8 mouse cellular contexts compared by ENCODE assay signal in genomic region chr1:176712436-176712835, GRCm38 (mm10).
DNase-seq lines count a peak whose midpoint lies in the region; ATAC-seq and TF ChIP-seq lines count a peak whose summit lies in the region.
"Had no signal": no experiment of that assay in that cellular context is flagged by ENCODE, and none has a peak within 500 bp of the region (broad histone marks: within the 10 kb centered on the region; RNA-seq: fewer than 3 reads in every experiment).

No protein-coding gene starts in this region.

- H3K4me2 ChIP-seq in kidney, embryonic 15.5 days: no peak overlapping the region
- H3K4me2 ChIP-seq in embryonic facial prominence, embryonic 11.5 days (ENCODE audit: low read depth, low read length): no peak overlapping the region
- no peak overlapping the region for H3K4me2 ChIP-seq in lung, postnatal 0 days (replicated peaks; ENCODE audit: low read depth, low read length)

- no peak for TF ChIP-seq POLR2A in kidney, adult 2 months (IDR thresholded peaks at IDR 0.05; ENCODE audit: low read depth, low read length)

- 30% methylated on average over 2 of the region's 2 CpGs for WGBS in kidney, adult 2 months
- WGBS in kidney, embryonic 15.5 days: 42% methylated on average over 2 of the region's 2 CpGs
- 45% methylated on average over 2 of the region's 2 CpGs for WGBS in embryonic facial prominence, embryonic 11.5 days
- WGBS in lung, postnatal 0 days: 35% methylated on average over 2 of the region's 2 CpGs

- H3K4me3 ChIP-seq in kidney, adult 2 months (ENCODE audit: insufficient read depth, low read depth, low read length): no peak overlapping the region
- H3K4me3 ChIP-seq in kidney, embryonic 15.5 days (replicated peaks): no peak overlapping the region
- no peak overlapping the region for H3K4me3 ChIP-seq in embryonic facial prominence, embryonic 11.5 days (ENCODE audit: low read depth, low read length)
- no peak overlapping the region for H3K4me3 ChIP-seq in lung, postnatal 0 days (ENCODE audit: low read depth, low read length)
- H3K4me3 ChIP-seq: megakaryocyte, embryonic 14.5 days had no signal

- H3K9me3 ChIP-seq in kidney, embryonic 15.5 days (replicated peaks): no peaks in the 10 kb centered on the region
- H3K9me3 ChIP-seq in embryonic facial prominence, embryonic 11.5 days (replicated peaks; ENCODE audit: control insufficient read depth, low read length): no peaks in the 10 kb centered on the region
- no peaks in the 10 kb centered on the region for H3K9me3 ChIP-seq in lung, postnatal 0 days (ENCODE audit: low read length)
- H3K9me3 ChIP-seq: megakaryocyte, embryonic 14.5 days had no signal

- TF ChIP-seq EP300 in lung, postnatal 0 days (IDR thresholded peaks at IDR 0.05): no peak

- no peaks in the 10 kb centered on the region for H3K36me3 ChIP-seq in kidney, adult 2 months (ENCODE audit: control insufficient read depth, insufficient read depth, low read length)
- no peaks in the 10 kb centered on the region for H3K36me3 ChIP-seq in kidney, embryonic 15.5 days
- H3K36me3 ChIP-seq in embryonic facial prominence, embryonic 11.5 days (replicated peaks; ENCODE audit: control insufficient read depth, insufficient read depth, low read depth, low read length): no peaks in the 10 kb centered on the region
- H3K36me3 ChIP-seq in lung, postnatal 0 days (ENCODE audit: insufficient read depth, low read length): no peaks in the 10 kb centered on the region

- peak; percentile 32; the same call in 1 of the 2 replicates for TF ChIP-seq CTCF in kidney, adult 2 months (conservative IDR thresholded peaks at IDR 0.05; ENCODE audit: insufficient read depth, insufficient read length, low read depth, low read length)
- TF ChIP-seq CTCF in lung, postnatal 0 days (IDR thresholded peaks at IDR 0.05): peak; percentile 75

- no peak overlapping the region for H3K27ac ChIP-seq in kidney, adult 2 months (ENCODE audit: insufficient read depth, low read depth, low read length)
- no peak overlapping the region for H3K27ac ChIP-seq in kidney, embryonic 15.5 days
- no peak overlapping the region for H3K27ac ChIP-seq in embryonic facial prominence, embryonic 11.5 days (replicated peaks; ENCODE audit: low read depth, low read length)
- no peak overlapping the region for H3K27ac ChIP-seq in lung, postnatal 0 days (ENCODE audit: low read length)

- no peaks in the 10 kb centered on the region for H3K27me3 ChIP-seq in kidney, adult 2 months (replicated peaks; ENCODE audit: control insufficient read depth, insufficient read depth, low read length)
- H3K27me3 ChIP-seq in kidney, embryonic 15.5 days: no peaks in the 10 kb centered on the region
- no peaks in the 10 kb centered on the region for H3K27me3 ChIP-seq in embryonic facial prominence, embryonic 11.5 days (ENCODE audit: control insufficient read depth, insufficient read depth, low read length)
- H3K27me3 ChIP-seq in lung, postnatal 0 days (replicated peaks; ENCODE audit: insufficient read depth, low read length): no peaks in the 10 kb centered on the region

- no peaks in the 10 kb centered on the region for H3K4me1 ChIP-seq in kidney, adult 2 months (ENCODE audit: control insufficient read depth, insufficient read depth, low read length)
- no peaks in the 10 kb centered on the region for H3K4me1 ChIP-seq in kidney, embryonic 15.5 days
- no peaks in the 10 kb centered on the region for H3K4me1 ChIP-seq in embryonic facial prominence, embryonic 11.5 days (ENCODE audit: control insufficient read depth, insufficient read depth, low read length)
- H3K4me1 ChIP-seq in lung, postnatal 0 days (ENCODE audit: insufficient read depth, low read depth, low read length): no peaks in the 10 kb centered on the region

- DNase-seq in kidney, adult 2 months: peak; percentile 55
- DNase-seq in CD4-positive, CD25-positive, alpha-beta regulatory T cell, adult 2 months (ENCODE audit: low read depth, low spot score): peak; percentile 80
- peak; percentile 67 for DNase-seq in MEL-GATA-1-ER (ENCODE audit: extremely low read depth, low read depth)
- DNase-seq in embryonic facial prominence, embryonic 11.5 days (ENCODE audit: low spot score): peak; percentile 74
- DNase-seq in lung, postnatal 0 days (ENCODE audit: low spot score): peak; percentile 67
- peak; percentile 14 to 23 for DNase-seq in thymus, postnatal 36 days

- ATAC-seq in kidney, embryonic 15.5 days (replicated peaks; ENCODE audit: low FRiP score): no peak
- ATAC-seq in embryonic facial prominence, embryonic 11.5 days (replicated peaks; ENCODE audit: insufficient number of reproducible peaks, low FRiP score, low TSS enrichment, low read depth): no peak
- no peak for ATAC-seq in lung, postnatal 0 days

- H3K9ac ChIP-seq in kidney, embryonic 15.5 days: no peak overlapping the region
- H3K9ac ChIP-seq in embryonic facial prominence, embryonic 11.5 days (replicated peaks; ENCODE audit: low read length): no peak overlapping the region
- H3K9ac ChIP-seq in lung, postnatal 0 days (replicated peaks; ENCODE audit: low read depth): no peak overlapping the region

Comparison
In these comparisons a context has a peak if more than half of its experiments do, and no peak if none do; other contexts are left out.
1. DNase-seq: peak in every context shown above with its lines; median percentile 80 in CD4-positive, CD25-positive, alpha-beta regulatory T cell, adult 2 months; 74 in embryonic facial prominence, embryonic 11.5 days; 67 in MEL-GATA-1-ER; 67 in lung, postnatal 0 days; 55 in kidney, adult 2 months; 18 in thymus, postnatal 36 days.